Mouse (Mus musculus) spleen, postnatal 14 days (tissue): Measurements from ENCODE around the gene Wwox.

Experiments
- DNase-seq, 2 experiments: peaks; one replicate each; pipeline ENCODE4 v3.0.0; 2021 to 2022; ENCODE audit warnings: low spot score in 2 of 2

The Wwox gene

DNA sequence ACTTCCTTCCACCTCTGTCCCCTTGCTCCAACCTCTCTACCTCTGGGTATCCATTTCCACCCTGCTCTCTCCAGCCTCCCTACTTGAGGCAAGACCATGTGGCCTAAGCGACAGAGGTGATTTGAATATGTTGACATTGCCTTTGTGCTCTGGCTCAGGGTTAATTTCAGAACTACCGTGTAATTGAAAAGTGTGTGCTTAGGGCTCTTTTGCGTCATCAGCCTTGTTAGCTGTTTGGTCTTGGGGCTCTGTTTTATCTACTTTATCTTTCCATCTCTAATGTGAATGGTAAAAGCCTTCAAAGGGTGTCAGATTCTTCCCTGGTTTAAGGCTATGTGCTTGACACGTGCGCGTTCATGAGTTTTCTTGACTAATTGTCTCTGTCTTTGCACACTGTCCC is 226.1 kb downstream of the Wwox start:
- DNase-seq, result no peak

DNA sequence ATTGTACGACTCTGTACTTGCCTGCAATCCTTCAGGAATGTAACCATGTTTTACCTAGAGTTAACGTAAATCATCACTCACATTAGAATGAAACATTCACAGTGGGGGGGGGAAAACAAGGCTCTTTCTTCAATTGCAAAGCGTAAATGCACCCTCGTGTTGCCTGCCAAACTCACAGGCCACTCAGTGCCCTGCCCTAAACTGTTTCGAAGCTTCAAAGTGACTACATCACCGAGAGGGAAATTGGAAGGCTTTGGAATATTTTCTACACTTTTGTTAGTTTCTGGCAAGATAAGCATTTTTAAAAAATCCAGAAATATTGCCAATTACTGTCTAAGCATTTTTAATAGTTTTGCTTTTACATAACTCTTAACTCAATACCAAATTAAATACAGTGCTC is 231.3 kb downstream of the Wwox start:
- no peak for DNase-seq

DNA sequence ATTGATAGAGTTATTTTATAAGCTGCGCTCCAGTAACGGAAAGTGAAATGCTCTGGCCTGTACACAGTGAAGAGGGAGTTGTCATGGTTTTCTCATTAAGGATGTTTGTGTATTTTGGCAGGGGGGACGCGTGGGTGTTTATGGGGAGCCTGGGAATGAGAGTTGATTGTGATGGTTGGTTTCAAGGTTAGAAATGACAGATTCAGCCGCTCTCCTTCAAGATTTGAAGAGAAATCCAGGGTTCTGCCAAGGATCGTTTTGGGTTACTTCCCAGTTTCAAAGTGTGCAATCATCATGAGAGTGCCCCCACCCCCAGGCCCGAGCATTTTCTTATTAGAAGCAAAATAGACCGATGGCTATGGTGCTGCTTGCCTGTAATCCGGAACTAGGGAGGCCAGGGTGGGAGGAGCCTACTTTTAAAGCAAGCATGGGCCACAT is 231.8 kb downstream of the Wwox start:
- no peak for DNase-seq

DNA sequence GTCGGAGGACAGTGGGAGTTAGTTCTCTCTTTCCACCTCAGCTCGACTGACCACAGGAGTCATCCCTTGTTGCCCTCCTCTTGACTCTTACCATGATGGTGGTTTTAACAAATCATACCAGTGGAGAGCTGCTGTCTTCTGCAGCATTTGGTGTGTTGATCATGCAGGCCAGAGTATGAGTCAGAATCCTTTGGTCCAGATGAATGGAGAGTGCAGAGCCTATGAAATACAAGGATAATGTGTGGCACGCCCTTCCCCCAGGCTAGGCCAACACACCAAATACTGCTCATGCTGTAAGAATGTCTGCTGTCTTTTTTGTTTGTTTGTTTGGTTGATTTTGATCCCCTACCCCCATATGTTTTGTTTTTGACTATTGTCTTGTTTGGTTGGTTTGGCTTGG is 234.0 kb downstream of the Wwox start:
- no peak for DNase-seq

DNA sequence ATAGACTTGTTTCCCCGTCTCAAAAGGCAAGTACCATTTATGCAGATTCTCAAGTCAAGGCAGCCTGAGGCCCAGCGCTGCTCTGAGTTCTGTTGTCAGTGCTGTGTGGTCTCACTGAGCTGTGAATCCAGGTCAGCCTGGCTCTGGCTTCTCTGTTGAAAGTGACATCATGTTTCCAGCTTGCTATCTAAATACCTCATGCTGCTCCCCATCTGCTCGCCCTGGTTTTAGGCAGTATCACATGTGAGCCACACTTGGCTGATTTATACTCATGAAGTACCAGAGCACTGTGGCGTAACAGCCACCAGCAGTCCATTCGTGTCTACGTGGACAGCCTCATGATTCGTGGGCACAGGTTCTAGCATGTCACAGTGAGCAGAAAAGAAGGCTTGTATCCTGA is 235.7 kb downstream of the Wwox start:
- DNase-seq, result no peak

DNA sequence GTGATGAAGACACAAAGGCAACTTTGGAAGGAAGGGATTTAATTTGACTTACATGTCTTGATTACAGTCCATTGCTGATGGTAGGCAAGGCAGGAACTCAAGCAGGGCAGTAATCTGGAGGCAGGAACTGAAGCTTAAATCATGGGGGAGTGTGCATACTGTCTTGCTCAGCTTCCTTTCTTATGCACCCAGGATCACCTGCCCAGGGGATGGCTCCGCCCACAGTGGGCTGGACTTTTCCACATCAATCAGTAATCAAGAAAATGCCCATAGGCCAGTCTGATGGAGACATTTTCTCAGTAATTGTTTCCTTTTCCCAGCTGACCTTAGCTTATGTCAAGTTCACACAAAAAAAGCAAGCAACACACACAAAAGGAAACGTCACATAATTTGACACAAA is 237.5 kb downstream of the Wwox start:
- no peak for DNase-seq

DNA sequence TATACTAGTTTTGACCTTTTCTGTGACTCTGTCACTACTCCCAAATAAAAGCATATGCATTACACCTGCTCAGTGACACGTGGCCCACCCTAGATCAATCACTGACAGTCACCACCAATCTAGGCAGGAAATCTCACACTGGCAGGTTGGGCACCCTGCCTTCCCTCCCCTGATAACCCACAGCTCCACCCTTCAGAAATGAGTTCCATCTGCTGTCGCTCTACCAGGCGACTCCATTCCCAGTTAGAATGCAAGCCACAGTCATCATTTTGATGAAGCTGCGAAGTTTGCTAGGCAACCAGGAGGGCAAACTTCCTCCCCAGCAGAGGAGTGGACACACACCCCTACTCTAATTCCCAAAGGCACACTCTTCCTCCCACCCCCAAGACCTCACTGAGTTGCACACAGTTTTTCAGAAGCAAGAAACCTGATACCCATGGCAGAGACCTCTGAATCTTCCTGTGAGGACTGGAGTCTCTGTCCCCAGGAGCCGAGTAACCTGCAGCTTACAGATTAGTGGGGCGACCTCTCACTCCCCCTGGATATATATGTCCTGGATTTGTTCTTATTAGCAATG is 238.2 kb downstream of the Wwox start:
- no peak for DNase-seq

DNA sequence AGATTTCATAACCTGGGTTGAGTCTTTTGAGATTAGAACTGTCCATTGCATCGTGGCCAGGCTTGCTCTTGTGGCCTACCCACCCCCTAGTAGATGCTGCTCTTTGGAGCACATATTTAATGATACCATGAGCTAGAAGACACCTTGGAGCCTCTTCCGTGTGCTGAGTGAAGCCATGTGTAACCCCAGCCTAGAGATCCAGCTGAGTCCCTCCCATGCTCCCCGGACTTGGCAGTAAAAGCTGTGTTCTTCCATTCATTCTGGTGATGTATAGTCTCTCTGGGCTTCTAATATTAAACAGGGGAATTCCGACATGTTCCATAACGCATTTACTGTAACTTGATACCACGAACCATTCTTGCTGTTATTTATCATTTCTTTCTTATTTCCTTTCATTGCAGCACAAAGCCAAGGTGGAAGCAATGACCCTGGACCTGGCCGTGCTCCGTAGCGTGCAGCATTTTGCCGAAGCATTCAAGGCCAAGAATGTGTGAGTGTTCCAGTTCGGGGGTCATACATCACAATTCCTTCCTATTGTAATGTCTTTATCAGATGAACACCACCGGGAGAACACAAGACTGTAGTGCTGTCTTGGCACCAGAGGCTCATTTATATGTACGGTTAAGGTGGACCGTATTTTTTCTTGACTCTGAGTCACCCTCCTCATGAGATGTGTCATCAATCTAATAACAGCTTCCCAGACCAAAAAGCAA is 240.1 kb downstream of the Wwox start:
- DNase-seq, result no peak

DNA sequence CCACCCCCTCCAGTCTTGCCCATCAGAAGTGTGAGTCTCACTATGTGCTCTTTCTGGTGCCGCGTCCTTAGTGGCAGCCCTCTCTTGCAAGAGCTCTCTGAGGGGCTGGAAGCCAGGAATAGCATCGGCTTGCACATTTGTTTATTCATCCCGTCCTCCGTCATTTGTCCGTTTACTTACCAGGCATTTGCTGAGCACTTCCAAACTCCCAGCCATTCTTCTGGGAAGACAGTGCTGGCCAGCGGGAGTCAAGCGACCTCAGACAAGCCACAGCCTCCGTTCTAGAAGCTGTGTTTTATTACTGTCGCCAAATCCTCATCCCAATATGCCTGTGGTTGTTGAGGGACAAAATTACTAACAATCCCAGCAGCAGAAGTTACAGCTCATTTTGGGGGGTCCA is 241.7 kb downstream of the Wwox start:
- DNase-seq, result no peak

DNA sequence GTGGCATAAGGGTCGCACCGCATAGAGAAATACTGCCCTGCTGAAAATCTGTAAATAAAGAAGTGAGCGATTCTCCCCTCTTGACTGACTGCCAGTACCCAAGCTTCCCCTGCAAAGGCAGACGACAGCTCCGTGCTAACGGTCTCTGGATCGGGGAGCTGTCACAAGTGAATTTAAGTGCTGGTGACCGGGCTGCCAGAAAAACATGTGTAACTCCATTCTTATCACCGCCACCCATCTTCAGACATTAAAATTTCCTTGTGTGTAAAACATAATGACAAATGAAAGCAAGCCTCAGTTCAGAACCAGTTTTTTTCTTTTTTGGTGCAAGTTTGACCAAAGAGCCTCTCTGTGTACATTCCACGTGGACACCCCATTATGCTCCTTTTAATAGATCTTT is 242.7 kb downstream of the Wwox start:
- no peak for DNase-seq

DNA sequence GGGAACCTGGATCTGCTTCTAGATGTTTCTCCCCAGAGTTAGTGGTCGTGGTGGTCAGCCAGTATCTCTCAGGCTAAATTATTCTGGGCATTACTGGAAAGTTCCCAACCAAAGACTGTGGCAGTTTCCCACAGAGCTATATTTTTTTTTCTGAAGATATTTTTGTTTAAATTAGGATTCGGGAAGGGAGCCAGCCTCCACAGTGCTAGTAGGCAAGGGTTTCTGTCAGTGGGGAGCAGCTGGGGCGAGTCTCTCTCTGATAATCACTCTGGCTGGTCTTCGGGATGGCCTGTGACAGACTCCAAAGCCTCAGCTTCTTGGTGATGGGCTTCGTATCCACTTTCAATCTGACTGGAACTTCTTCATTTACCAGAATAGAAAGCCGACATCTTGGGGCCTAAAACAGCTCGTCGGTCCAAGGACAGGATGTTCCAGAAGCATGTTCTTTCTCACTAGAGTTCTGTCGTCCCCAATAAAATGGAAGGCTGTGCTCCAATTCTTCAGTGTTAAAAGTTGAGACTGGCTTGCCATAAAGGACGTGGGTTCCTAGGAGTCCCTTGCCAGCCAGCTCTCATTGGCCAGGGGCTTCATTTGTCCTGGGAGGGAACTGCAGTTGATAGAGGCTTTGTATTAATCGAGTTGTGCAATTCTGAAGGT is 244.7 kb downstream of the Wwox start:
- DNase-seq, result no peak

DNA sequence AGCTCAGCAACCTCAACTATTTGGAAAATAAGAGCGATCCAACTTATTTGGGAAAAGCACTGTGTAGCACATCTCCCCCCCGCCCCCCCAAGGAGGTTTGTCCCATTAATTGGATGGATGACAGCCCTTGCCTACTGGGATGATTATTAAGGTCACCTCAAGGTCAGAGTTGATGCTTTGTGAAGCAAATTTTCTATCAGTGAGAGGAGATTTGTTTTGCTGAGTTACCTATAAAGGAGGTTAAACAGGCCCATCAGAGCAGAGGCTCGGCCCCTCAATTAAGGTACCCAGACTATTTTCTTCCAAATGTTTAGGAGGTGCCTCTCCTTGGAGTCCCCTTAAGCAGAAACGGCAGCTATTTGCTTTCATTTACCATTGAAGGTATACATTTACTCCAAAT is 247.0 kb downstream of the Wwox start:
- DNase-seq, result no peak

DNA sequence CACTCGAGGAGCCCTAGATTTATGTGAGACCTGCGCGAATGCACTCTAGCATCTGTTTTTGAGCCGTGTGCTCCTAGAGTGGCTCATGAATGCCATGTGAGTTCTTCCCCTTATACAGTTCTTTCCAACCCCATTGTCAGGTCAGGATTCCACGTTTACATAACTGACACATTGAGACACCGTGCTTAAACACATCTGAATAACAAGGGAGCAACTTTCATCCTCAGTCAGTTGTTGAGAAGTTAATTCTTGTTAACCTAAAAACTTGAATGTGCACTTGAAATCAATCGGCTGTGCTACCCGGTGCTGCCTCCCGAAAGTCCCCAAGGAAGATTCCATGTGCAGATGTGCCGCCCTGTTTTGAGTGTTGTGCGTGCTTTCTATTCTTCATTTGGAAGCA is 249.3 kb downstream of the Wwox start:
- no peak for DNase-seq

DNA sequence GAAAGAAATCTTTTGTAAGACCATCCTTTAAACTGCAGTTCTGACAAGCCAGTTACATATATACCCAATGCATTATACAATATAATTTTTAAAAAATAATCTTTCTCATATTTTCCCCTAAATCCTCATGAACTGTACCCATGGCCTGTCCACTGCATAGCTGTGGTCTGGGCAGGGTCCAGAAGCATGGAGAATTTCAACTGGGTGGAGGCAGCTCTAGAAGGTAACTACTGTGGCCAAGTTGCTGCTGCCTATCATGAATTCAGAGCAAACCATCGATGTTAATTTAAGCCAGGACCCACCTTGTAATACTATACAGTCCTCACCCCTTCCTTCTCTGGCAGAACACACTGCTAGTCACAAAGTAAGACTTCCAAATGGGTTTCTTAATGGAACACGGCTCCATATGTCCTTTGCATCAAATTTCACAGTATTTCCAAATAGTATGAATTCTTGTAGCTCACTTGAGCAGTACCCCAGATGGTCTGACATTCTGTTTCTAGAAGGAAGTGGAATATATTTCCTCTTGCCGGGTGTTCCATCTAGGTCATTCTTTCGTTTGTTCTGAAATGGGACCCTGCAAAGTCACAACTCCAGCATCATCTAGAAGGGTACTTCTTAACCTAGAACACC is 255.2 kb downstream of the Wwox start:
- no peak for DNase-seq

DNA sequence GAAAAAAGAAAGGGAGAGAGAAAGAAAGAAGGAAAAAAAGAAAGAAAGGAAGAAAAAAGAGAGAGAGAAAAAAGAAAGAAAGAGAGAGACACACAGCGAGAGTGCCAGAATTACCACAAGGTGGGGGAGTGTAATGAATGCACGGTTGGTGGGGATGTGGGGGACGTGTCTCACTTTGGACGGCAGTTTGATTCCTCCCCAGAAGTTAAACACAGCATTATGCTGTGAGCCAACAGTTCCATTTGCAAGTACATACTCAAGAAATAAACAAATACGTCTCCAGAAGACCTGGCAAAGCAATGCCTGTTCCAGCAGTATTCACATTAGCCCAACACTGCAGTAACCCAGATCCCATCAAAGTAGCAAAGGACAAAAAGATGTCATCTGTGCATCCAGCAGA is 264.1 kb downstream of the Wwox start:
- no peak for DNase-seq

DNA sequence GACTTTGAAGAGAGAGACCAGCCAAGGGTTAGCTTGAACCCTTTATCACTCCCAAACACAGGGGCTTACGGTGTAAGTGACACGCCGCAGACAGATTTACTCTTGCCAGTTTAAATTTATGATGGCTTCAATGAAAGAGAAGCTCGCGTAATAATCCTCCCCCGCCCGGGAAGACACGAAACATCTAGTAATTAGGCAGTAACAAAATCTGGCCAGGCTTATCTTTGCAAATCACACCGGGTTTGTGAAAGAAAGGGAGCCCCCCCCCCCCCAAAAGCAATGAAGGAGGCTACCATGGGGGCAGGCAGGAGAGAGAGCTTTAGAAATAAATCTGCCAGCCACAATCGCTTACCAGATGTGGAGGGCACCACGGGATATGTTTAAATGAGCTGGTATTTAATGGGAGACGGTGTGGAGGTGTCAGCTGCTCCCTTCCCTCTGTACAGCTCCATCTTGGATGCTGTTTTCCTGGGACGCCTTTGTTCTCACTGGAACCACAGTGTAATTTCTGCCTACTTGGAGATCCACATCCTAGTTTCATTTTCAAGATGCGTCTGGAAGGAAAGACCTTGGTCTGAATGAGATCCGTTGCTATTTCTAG is 268.2 kb downstream of the Wwox start:
- no peak for DNase-seq

DNA sequence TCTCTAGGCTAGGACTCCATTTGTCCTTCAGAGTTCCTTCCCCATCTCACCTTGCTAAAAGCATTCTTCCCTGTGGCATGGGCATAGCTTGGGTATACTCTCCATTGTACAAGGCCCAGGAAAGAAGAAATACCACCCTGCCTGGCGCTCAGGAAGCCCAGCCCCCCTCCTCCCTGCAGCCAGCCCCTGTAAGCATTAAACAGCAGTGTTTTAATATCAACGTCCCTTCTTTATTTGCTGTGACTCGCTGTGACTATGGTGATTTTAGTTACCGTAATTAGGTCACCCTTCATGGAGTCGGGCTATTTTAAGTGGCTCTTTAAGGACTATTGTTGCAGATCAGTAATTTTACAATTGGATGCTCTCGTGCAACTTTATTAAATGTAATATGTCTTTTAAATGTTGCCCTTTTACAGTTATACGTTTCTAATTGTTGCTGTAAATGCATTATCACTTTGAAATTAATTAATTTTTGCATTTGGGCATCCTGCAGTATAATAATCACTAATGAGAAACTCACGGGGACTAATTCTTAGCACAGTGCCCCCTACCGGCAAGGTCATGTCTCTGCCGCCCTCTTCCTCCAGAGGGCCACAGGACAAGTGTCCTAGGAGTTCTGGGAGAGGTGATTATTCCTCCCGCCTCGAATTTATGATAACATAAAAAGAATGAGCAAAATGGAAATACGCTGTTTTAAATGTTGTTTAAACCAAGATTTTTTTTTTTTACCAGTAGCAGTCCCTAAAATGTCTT is 276.0 kb downstream of the Wwox start:
- no peak for DNase-seq

DNA sequence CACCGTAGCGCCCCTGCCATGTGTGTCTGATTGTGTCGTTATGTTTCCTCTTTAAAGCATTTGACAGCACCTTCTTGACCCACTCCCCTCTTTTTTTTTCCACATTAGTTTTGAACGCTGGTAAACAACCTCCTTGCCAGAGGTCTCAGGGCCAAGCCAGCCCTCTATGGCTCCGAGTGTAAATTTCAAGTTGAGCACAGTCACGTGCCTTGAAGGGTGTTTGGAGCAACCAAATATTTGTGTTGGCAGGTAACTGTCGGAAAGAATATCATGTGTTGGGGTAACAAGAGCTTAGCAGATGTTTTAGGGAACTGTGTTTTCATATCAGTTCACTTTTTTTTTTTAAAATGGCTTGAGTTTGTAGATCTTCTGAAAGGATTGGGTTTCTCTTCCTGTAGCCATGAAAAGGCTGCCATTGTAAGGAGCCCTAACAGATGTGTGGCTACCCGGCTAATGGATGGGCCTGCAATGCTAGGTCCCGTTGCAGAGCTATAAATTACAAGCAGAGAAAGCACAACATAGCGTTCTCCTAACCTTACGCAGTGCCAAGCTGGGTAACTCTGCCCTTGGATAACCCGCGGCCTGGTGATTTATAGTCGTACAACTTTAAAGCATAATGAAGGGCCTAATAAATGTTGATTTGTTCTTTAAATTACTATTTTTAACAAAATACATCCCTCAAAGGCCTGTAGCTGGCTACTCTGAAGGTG is 277.2 kb downstream of the Wwox start:
- DNase-seq, result no peak

DNA sequence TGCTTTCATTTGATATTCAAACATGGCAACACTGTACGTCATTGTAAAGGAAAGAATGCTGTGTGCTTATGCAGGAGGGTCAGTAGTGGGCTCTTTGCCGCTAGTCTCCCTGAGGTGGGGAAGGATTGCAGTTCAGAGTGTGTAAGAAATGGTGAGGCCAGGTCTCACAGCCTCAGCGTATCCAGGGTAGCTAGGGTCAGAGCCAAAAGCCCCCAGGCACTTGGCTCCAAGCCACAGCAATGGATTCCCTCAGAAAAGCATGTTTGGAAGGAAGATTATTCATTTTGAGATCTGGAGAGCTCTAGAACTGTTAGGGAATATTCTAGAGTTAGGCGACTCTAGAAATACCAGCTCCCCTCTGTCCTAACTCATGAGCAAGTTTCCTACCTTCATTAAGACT is 279.4 kb downstream of the Wwox start:
- no peak for DNase-seq

DNA sequence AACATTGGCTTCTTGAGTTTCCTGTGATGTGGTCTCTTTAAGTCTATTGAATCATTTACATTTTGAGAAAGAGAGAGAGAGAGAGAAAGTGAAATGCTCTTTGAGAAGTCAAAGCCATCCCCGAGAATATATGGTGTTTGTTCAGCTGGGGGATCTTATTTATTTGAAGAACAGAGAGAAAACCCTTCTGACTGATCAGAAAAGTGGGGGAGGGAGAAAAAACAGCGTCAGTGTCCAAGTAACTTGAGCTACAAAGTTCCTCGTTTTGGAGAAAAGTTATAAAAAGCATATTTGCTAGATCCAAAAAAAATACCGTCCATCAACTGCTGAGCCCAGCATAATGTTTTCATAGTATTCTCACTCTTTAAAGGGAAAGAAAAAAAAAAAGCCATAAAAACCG is 283.2 kb downstream of the Wwox start:
- no peak for DNase-seq
